Mouse (Mus musculus): ENCODE data around the gene Esm1.

DNA sequence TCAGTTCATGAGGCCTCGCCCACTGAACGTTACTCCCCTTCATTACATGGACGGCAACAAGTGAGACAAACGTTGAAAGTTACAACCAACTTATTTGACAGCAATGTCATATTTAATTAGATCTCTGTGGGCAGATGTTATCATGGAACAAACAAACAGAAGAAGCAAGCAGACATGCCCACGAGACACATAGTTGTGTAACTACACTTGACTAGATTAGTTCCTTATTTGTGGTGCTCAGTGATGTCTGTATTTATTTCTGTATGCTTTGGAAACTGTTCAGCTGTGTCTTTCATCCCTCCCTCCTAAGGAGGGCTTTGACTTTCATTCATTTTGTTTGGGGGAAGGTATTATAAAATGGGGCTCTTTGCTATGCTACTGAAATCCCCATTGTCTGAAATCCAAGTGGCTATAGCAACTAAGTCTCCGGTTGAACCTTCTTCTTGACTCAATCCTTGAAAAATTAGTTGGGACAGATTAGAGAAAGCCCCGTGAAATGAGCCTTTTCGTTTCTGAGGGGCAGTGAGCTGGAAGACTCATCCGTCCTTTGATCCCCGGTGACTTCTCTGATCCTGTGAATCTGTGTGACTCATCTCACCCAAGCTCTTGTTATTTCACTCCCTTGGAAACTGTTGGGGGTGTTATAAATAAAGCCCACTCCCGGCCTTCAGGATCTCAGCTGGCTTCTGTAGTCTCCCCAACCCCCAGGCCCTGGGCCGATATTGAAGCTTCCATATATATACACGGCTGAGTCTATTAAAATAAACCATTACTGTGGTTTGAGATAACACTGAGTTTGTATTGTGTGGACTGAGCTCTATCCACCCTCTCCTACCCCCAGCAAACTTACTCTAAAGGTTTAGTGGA, 12.4 kb upstream of the Esm1 start:
- no peak for TF ChIP-seq CHD2 (IDR thresholded peaks at IDR 0.05; ENCODE audit: low read depth, low read length)
- TF ChIP-seq MAFK (IDR thresholded peaks at IDR 0.05; ENCODE audit: insufficient read depth, low read depth, low read length): no peak
- no peak for TF ChIP-seq ZC3H11A (IDR thresholded peaks at IDR 0.05; ENCODE audit: borderline replicate concordance, low read depth, low read length)
